Mouse (Mus musculus) cerebellum, adult 2 months (tissue): ENCODE measurements around the gene Gm13693. TPM values are rescaled to one million over a fixed set of nuclear protein-coding genes. Genes with fewer than 3 reads are reported as not detected.
"Not testable (repeated sequence)": the region's sequence is repeated elsewhere in the genome, so short reads cannot be mapped to it uniquely, and the experiment has no call there.

Source experiments
- DNase-seq, 2 experiments: peaks; one replicate each; pipeline ENCODE4 v3.0.0; 2021
- H3K27ac ChIP-seq: fragments of 200-500 bp; 2 replicates; pipeline ENCODE4 v1.5.1; 2012; ENCODE audit warnings: low read length, control low read depth, inconsistent platforms; ENCODE audit not compliant: insufficient read depth
- H3K27me3 ChIP-seq: fragments of 200-500 bp; 2 replicates; pipeline ENCODE4 v1.6.1; 2012; ENCODE audit warnings: inconsistent platforms, mild to moderate bottlenecking, low read length, moderate library complexity; ENCODE audit not compliant: control insufficient read depth, insufficient read depth
- H3K4me1 ChIP-seq: fragments of 200-500 bp; 2 replicates; pipeline ENCODE4 v1.6.1; 2011; ENCODE audit warnings: low read length; ENCODE audit not compliant: control insufficient read depth, insufficient read depth
- H3K4me3 ChIP-seq: fragments of 200-500 bp; replicated peaks from 2 replicates; pipeline ENCODE3; 2011; ENCODE audit warnings: mild to moderate bottlenecking, low read depth, low read length, control low read depth; ENCODE audit not compliant: insufficient read depth
- CTCF ChIP-seq: fragments of 200-500 bp; IDR thresholded peaks from 2 replicates; pipeline ENCODE4 v1.5.1; 2011; ENCODE audit warnings: low read depth, mild to moderate bottlenecking, control low read depth, low read length, moderate library complexity, borderline replicate concordance; ENCODE audit not compliant: insufficient read depth
- POLR2A ChIP-seq: fragments of 200-500 bp; IDR thresholded peaks from 2 replicates; pipeline ENCODE4 v1.6.1; 2011; ENCODE audit warnings: low read length, control low read depth, borderline replicate concordance; ENCODE audit not compliant: insufficient read depth
- WGBS: fragments of 180-500 bp; shearing (Covaris S2); methylation state at CpG from one replicate; pipeline ENCODE4 v1.1.7; 2018; 5-methylcytosine and 5-hydroxymethylcytosine counted together
- polyA plus RNA-seq: library from polyadenylated mRNA; depleted of rRNA; stranded (reverse); fragments of >200 nt; gene quantifications from 2 replicates; pipeline ENCODE4 v1.2.3, GENCODE M21; 2012; rRNA removed

Gene Gm13693
- polyA plus RNA-seq: not detected in 2 replicates

- not testable (repeated sequence) for H3K4me3 ChIP-seq, H3K4me1 ChIP-seq, H3K27ac ChIP-seq, DNase-seq, H3K27me3 ChIP-seq
- WGBS: no CpG with 5 or more reads among the region's 6 CpGs
These were observed at the start of gene Gm13693 for GRCm38 (mm10) chr2:83961203-83961602. TSS of gene Gm13693 (plus strand) at chr2:83961503.

GRCm38 (mm10) chr2:83929478-83930088, 31.7 kb upstream of the Gm13693 start:
- Histone ChIP-seq H3K4me3 (no peak overlapping the region), H3K4me1 (no peaks in the 10 kb centered on the region), H3K27me3 (no peaks in the 10 kb centered on the region), H3K27ac (no peak overlapping the region)
- no peak for DNase-seq
- WGBS: 63% methylated on average over 2 of the region's 2 CpGs
- no peak for TF ChIP-seq CTCF
- no peak for TF ChIP-seq POLR2A

GRCm38 (mm10) chr2:83940931-83941361, 20.4 kb upstream of the Gm13693 start, which contains the start of gene Zswim2:
TSS of gene Zswim2 (minus strand) at chr2:83941228.
- H3K4me3 ChIP-seq: peak within 1 kb of the TSS; percentile 30
- TF ChIP-seq POLR2A: no peak
- TF ChIP-seq CTCF: no peak
- peak; percentile 57 to 59 for DNase-seq
- under 1% methylated on average over 20 of the region's 20 CpGs for WGBS
- H3K4me1 ChIP-seq: no peaks in the 10 kb centered on the region
- no peak within 1 kb of the TSS for H3K27ac ChIP-seq
- H3K27me3 ChIP-seq: no peaks in the 10 kb centered on the region

- H3K27me3 ChIP-seq: no peaks in the 10 kb centered on the region
- TF ChIP-seq POLR2A: no peak
- TF ChIP-seq CTCF: no peak
- H3K4me3 ChIP-seq: no peak overlapping the region
- H3K4me1 ChIP-seq: no peaks in the 10 kb centered on the region
- no peak for DNase-seq
- WGBS: 20% methylated on average over 3 of the region's 3 CpGs
- no peak overlapping the region for H3K27ac ChIP-seq
These were observed 19.9 kb upstream of the Gm13693 start for GRCm38 (mm10) chr2:83941378-83941777.

GRCm38 (mm10) chr2:83941792-83942191, 19.5 kb upstream of the Gm13693 start:
- DNase-seq: no peak
- no peak overlapping the region for H3K4me3 ChIP-seq
- TF ChIP-seq POLR2A (no peak), CTCF (no peak)
- WGBS: 78% methylated on average over 4 of the region's 4 CpGs
- no peak overlapping the region for H3K27ac ChIP-seq
- H3K4me1 ChIP-seq: no peaks in the 10 kb centered on the region
- H3K27me3 ChIP-seq: no peaks in the 10 kb centered on the region

- H3K27me3 ChIP-seq, H3K4me1 ChIP-seq, H3K4me3 ChIP-seq, DNase-seq, H3K27ac ChIP-seq: not testable (repeated sequence)
- no CpG with 5 or more reads among the region's 6 CpGs for WGBS
These were observed 5.9 kb upstream of the Gm13693 start, which contains the start of gene Gm13698 for GRCm38 (mm10) chr2:83955393-83955792. TSS of gene Gm13698 (plus strand) at chr2:83955693.

- DNase-seq, H3K4me1 ChIP-seq, H3K27me3 ChIP-seq, H3K4me3 ChIP-seq, H3K27ac ChIP-seq: not testable (repeated sequence)
- WGBS: no CpG with 5 or more reads among the region's 6 CpGs
These were observed 5.7 kb downstream of the Gm13693 start, which contains the start of gene Gm13695 for GRCm38 (mm10) chr2:83967013-83967412. TSS of gene Gm13695 (plus strand) at chr2:83967313.

- not testable (repeated sequence) for H3K4me1 ChIP-seq, H3K4me3 ChIP-seq, DNase-seq, H3K27me3 ChIP-seq, H3K27ac ChIP-seq
- no CpG with 5 or more reads among the region's 6 CpGs for WGBS
These were observed 11.5 kb downstream of the Gm13693 start, which contains the start of gene Gm13696 for GRCm38 (mm10) chr2:83972823-83973222. TSS of gene Gm13696 (plus strand) at chr2:83973123.

GRCm38 (mm10) chr2:83978633-83979032, 17.3 kb downstream of the Gm13693 start, which contains the start of gene Gm13694:
TSS of gene Gm13694 (plus strand) at chr2:83978933.
- WGBS: no CpG with 5 or more reads among the region's 6 CpGs
- not testable (repeated sequence) for DNase-seq, H3K4me1 ChIP-seq, H3K27me3 ChIP-seq, H3K4me3 ChIP-seq, H3K27ac ChIP-seq

GRCm38 (mm10) chr2:83984443-83984842, 23.1 kb downstream of the Gm13693 start, which contains the start of gene Gm13697:
TSS of gene Gm13697 (plus strand) at chr2:83984743.
- WGBS: no CpG with 5 or more reads among the region's 6 CpGs
- not testable (repeated sequence) for H3K27ac ChIP-seq, H3K4me3 ChIP-seq

GRCm38 (mm10) chr2:83990253-83990652, 28.9 kb downstream of the Gm13693 start, which contains the start of gene Gm13691:
TSS of gene Gm13691 (plus strand) at chr2:83990553.
- H3K27ac ChIP-seq, H3K27me3 ChIP-seq, H3K4me3 ChIP-seq, DNase-seq, H3K4me1 ChIP-seq: not testable (repeated sequence)
- WGBS: no CpG with 5 or more reads among the region's 6 CpGs

More at GRCm38 (mm10) chr2:83984443-83984842, 23.1 kb downstream of the Gm13693 start, which contains the start of gene Gm13697:
- DNase-seq, H3K4me1 ChIP-seq, H3K27me3 ChIP-seq: not testable (repeated sequence)

GRCm38 (mm10) chr2:83993639-83994255, 32.4 kb downstream of the Gm13693 start:
- DNase-seq, H3K27me3 ChIP-seq, H3K4me3 ChIP-seq, H3K4me1 ChIP-seq, H3K27ac ChIP-seq: not testable (repeated sequence)
- WGBS: 67% methylated on average over 8 of the region's 9 CpGs
